In the genomic region with DNA sequence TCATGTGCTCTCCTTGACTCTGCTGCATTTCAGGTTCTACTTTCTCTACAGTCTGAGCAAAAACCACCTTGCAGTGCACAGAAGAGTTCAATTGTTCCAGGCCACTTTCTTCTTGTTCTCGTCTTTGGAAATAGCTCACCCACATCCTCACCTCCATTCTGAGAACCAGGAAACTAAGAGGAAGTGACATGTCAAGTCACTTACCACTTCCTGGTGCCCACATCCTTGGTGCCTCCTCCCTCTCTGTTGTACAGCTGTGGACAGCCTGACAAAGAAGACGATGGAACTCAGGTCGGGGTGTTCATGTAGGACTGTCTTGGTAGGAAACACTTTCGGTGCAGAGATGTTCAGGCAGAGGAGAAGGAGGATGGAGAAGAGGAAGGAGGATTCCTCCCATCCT, we compare ENCODE assay signal across 19 mouse cellular contexts.
A peak's percentile ranks its signal among the peaks of the same experiment; 100 is the strongest.
DNase-seq lines count a peak whose midpoint lies in the region; ATAC-seq and TF ChIP-seq lines count a peak whose summit lies in the region.
"Had no signal": no experiment of that assay in that cellular context is flagged by ENCODE, and none has a peak within 500 bp of the region (broad histone marks: within the 10 kb centered on the region; RNA-seq: fewer than 3 reads in every experiment).

No protein-coding gene starts in this region.

- no peak for TF ChIP-seq CTCF in CH12.LX (conservative IDR thresholded peaks at IDR 0.05 in 1 of 2, IDR thresholded peaks at IDR 0.05 in 1 of 2; ENCODE audit: low read depth in 2 of 2, low read length in 2 of 2)
- TF ChIP-seq CTCF in lung, adult 2 months (IDR thresholded peaks at IDR 0.05; ENCODE audit: insufficient read depth, low read length), result no peak
- TF ChIP-seq CTCF in intestine, postnatal 0 days (IDR thresholded peaks at IDR 0.05; ENCODE audit: low read depth), result no peak

- WGBS in lung, adult 2 months, result 69% methylated on average over 4 of the region's 4 CpGs
- WGBS in hindbrain, embryonic 11.5 days, result 85% methylated on average over 4 of the region's 4 CpGs
- WGBS in intestine, postnatal 0 days, result 83% methylated on average over 4 of the region's 4 CpGs

- H3K27ac ChIP-seq in CH12.LX (ENCODE audit: insufficient read depth, low read depth), result no peak overlapping the region
- H3K27ac ChIP-seq in hindbrain, embryonic 11.5 days (ENCODE audit: low read depth, low read length), result no peak overlapping the region
- no peak overlapping the region for H3K27ac ChIP-seq in intestine, postnatal 0 days (ENCODE audit: low read depth, low read length)
- H3K27ac ChIP-seq: embryonic facial prominence, embryonic 10.5 days; heart, adult 2 months; hindbrain, embryonic 10.5 days; limb, embryonic 12.5 days; liver, embryonic 13.5 days had no signal

- in situ Hi-C loops in CH12.LX (cut with MboI; ENCODE audit: low pct_ligation_motif_present, low pct_unique_long_range_greater_than_20kb, low sequenced_read_pairs), result no loop called here

- H3K4me2 ChIP-seq in CH12.LX (ENCODE audit: insufficient read depth, low read depth, poor library complexity, severe bottlenecking), result no peak overlapping the region
- no peak overlapping the region for H3K4me2 ChIP-seq in hindbrain, embryonic 11.5 days (replicated peaks; ENCODE audit: low read depth, low read length)
- H3K4me2 ChIP-seq in intestine, postnatal 0 days (replicated peaks; ENCODE audit: low read depth), result no peak overlapping the region
- H3K4me2 ChIP-seq: limb, embryonic 12.5 days; liver, embryonic 13.5 days had no signal

- H3K4me1 ChIP-seq in CH12.LX (ENCODE audit: control insufficient read depth in 1 of 2, insufficient read depth in 2 of 2), result peaks cover 3 to 7% of the 10 kb centered on the region in 2 experiments; a peak in 2 of 4 replicates
- H3K4me1 ChIP-seq in lung, adult 2 months (ENCODE audit: control insufficient read depth, insufficient read depth, low read length), result no peaks in the 10 kb centered on the region; the same call in 1 of the 2 replicates
- H3K4me1 ChIP-seq in hindbrain, embryonic 11.5 days (replicated peaks; ENCODE audit: control insufficient read depth, insufficient read depth, low read length), result no peaks in the 10 kb centered on the region
- H3K4me1 ChIP-seq in intestine, postnatal 0 days (replicated peaks; ENCODE audit: control insufficient read depth, insufficient read depth, low read length), result no peaks in the 10 kb centered on the region
- H3K4me1 ChIP-seq: liver, embryonic 13.5 days; megakaryocyte, embryonic 14.5 days had no signal

- no peaks in the 10 kb centered on the region for H3K27me3 ChIP-seq in CH12.LX (replicated peaks)
- H3K27me3 ChIP-seq in hindbrain, embryonic 11.5 days (ENCODE audit: control insufficient read depth, insufficient read depth, low read length), result no peaks in the 10 kb centered on the region
- H3K27me3 ChIP-seq in intestine, postnatal 0 days (replicated peaks; ENCODE audit: control insufficient read depth, insufficient read depth, low read length), result no peaks in the 10 kb centered on the region
- H3K27me3 ChIP-seq: limb, embryonic 12.5 days; liver, embryonic 13.5 days; megakaryocyte, embryonic 14.5 days had no signal

- no peak overlapping the region for H3K9ac ChIP-seq in CH12.LX (ENCODE audit: insufficient read depth, low read depth)
- H3K9ac ChIP-seq in hindbrain, embryonic 11.5 days (ENCODE audit: low read depth, low read length), result no peak overlapping the region
- H3K9ac ChIP-seq in intestine, postnatal 0 days (ENCODE audit: low read depth, low read length), result no peak overlapping the region
- H3K9ac ChIP-seq: limb, embryonic 12.5 days; liver, embryonic 13.5 days had no signal

- dilution Hi-C loops in CH12.LX (cut with MboI; ENCODE audit: extremely low pct_ligation_motif_present, extremely low pct_unique_long_range_greater_than_20kb, low sequenced_read_pairs), result no loop called here

- no peak for TF ChIP-seq RAD21 in CH12.LX (IDR thresholded peaks at IDR 0.05; ENCODE audit: low read depth, low read length)

- H3K4me3 ChIP-seq in CH12.LX (replicated peaks in 1 of 3; ENCODE audit: low read depth in 2 of 3, low read length in 2 of 3, poor library complexity in 1 of 3), result no peak overlapping the region
- H3K4me3 ChIP-seq in lung, adult 2 months (replicated peaks; ENCODE audit: extremely low read depth, low read depth, low read length), result no peak overlapping the region
- no peak overlapping the region for H3K4me3 ChIP-seq in hindbrain, embryonic 11.5 days (ENCODE audit: low read depth, low read length)
- no peak overlapping the region for H3K4me3 ChIP-seq in intestine, postnatal 0 days (ENCODE audit: low read depth, low read length)
- H3K4me3 ChIP-seq: embryonic facial prominence, embryonic 10.5 days; heart, adult 2 months; hindbrain, embryonic 10.5 days; limb, embryonic 12.5 days; liver, embryonic 13.5 days; megakaryocyte, embryonic 14.5 days; myocyte had no signal

- TF ChIP-seq EP300 in CH12.LX (IDR thresholded peaks at IDR 0.05; ENCODE audit: low read length), result no peak

- no peaks in the 10 kb centered on the region for H3K79me2 ChIP-seq in CH12.LX (replicated peaks; ENCODE audit: control insufficient read depth, extremely low read depth, insufficient read depth, poor library complexity, severe bottlenecking)

- TF ChIP-seq POLR2A in CH12.LX (IDR thresholded peaks at IDR 0.05; ENCODE audit: low read depth, low read length), result no peak
- TF ChIP-seq POLR2A in lung, adult 2 months (IDR thresholded peaks at IDR 0.05; ENCODE audit: borderline replicate concordance, extremely low read depth, low read depth, low read length), result no peak

- peak; percentile 12 to 76; a peak in 1 of 4 replicates for ATAC-seq in hematopoietic stem cell, adult 5-6 weeks (replicated peaks in 1 of 2; ENCODE audit: insufficient read depth in 1 of 2, low FRiP score in 2 of 2, low TSS enrichment in 1 of 2, low read depth in 1 of 2, poor library complexity in 2 of 2, severe bottlenecking in 2 of 2)
- ATAC-seq in neutrophil, adult 5-6 weeks (ENCODE audit: extremely low read depth, insufficient number of reproducible peaks, low FRiP score, poor library complexity, severe bottlenecking), result peak; percentile 75; the same call in 1 of the 2 replicates
- ATAC-seq in hindbrain, embryonic 11.5 days (ENCODE audit: low FRiP score), result no peak
- no peak for ATAC-seq in intestine, postnatal 0 days

- no peaks in the 10 kb centered on the region for H3K9me3 ChIP-seq in CH12.LX (replicated peaks; ENCODE audit: low read length)
- no peaks in the 10 kb centered on the region for H3K9me3 ChIP-seq in hindbrain, embryonic 11.5 days (ENCODE audit: control insufficient read depth, low read length)
- no peaks in the 10 kb centered on the region for H3K9me3 ChIP-seq in intestine, postnatal 0 days (ENCODE audit: control insufficient read depth)
- H3K9me3 ChIP-seq: embryonic facial prominence, embryonic 10.5 days; hindbrain, embryonic 10.5 days; limb, embryonic 12.5 days; liver, embryonic 13.5 days; megakaryocyte, embryonic 14.5 days had no signal

- H3K36me3 ChIP-seq in CH12.LX (replicated peaks in 1 of 2; ENCODE audit: control insufficient read depth in 1 of 2, insufficient read depth in 1 of 2, low read length in 1 of 2), result no peaks in the 10 kb centered on the region
- H3K36me3 ChIP-seq in hindbrain, embryonic 11.5 days (ENCODE audit: control insufficient read depth, insufficient read depth, low read length), result no peaks in the 10 kb centered on the region
- no peaks in the 10 kb centered on the region for H3K36me3 ChIP-seq in intestine, postnatal 0 days (ENCODE audit: control insufficient read depth, insufficient read depth)
- H3K36me3 ChIP-seq: embryonic facial prominence, embryonic 10.5 days; hindbrain, embryonic 10.5 days; limb, embryonic 12.5 days; liver, embryonic 13.5 days had no signal

- no peak for DNase-seq in CH12.LX (ENCODE audit: extremely low read depth)
- peak; percentile 25 for DNase-seq in thymus, postnatal 4 days
- DNase-seq in lung, adult 2 months, result no peak
- DNase-seq in hindbrain, embryonic 11.5 days (ENCODE audit: low spot score), result no peak
- DNase-seq: cerebellum, adult 2 months; cerebellum, postnatal 36 days; heart, adult 2 months; kidney, adult 9 months; kidney, postnatal 36 days; liver, embryonic 13.5 days; midbrain, embryonic 14.5 days had no signal

TF ChIP-seq in CH12.LX, 34 proteins besides CTCF, POLR2A, EP300 and RAD21:
- TF ChIP-seq NRF1 (IDR thresholded peaks at IDR 0.05; ENCODE audit: low read depth, low read length) (no peak), ELF1 (IDR thresholded peaks at IDR 0.05; ENCODE audit: low read depth, low read length) (peak; percentile 49; the same call in 1 of the 2 replicates)

Comparison
In these comparisons a context has a peak if more than half of its experiments do, and no peak if none do; other contexts are left out.
1. ATAC-seq: peak in hematopoietic stem cell, adult 5-6 weeks (2 of 2) and neutrophil, adult 5-6 weeks (single experiment); none in hindbrain, embryonic 11.5 days (single experiment) and intestine, postnatal 0 days (single experiment).